Mouse (Mus musculus) neural tube, embryonic 11.5 days (tissue): ENCODE data around the gene Zfp428. TPM values are rescaled to one million over a fixed set of nuclear protein-coding genes. Genes with fewer than 3 reads are reported as not detected.
"Not testable (repeated sequence)": the region's sequence is repeated elsewhere in the genome, so short reads cannot be mapped to it uniquely, and the experiment has no call there.

ENCODE experiments used
- ATAC-seq: fragments of 200-750 bp; cut with Nextera tagmentation; 2 replicates; pipeline ENCODE4 v1.8.0; 2017; ENCODE audit warnings: moderate number of reproducible peaks, mild to moderate bottlenecking, moderate TSS enrichment, moderate library complexity; ENCODE audit not compliant: insufficient read depth, low FRiP score, low TSS enrichment
- DNase-seq: peaks from one replicate; pipeline ENCODE4 v3.0.0-alpha.2; 2015; ENCODE audit warnings: low spot score
- H3K27ac ChIP-seq: fragments of 300-500 bp; sonication (generic); 2 replicates; pipeline ENCODE4 v1.5.1; 2014; ENCODE audit warnings: low read depth, mild to moderate bottlenecking, low read length
- H3K27me3 ChIP-seq: fragments of 300-500 bp; sonication (generic); 2 replicates; pipeline ENCODE4 v1.6.1; 2014; ENCODE audit warnings: mild to moderate bottlenecking, low read length, mixed read lengths; ENCODE audit not compliant: control insufficient read depth, insufficient read depth
- H3K36me3 ChIP-seq: fragments of 300-500 bp; sonication (generic); 2 replicates; pipeline ENCODE4 v1.6.1; 2014; ENCODE audit warnings: mild to moderate bottlenecking, low read length, moderate library complexity, mixed read lengths; ENCODE audit not compliant: control insufficient read depth, insufficient read depth
- H3K4me1 ChIP-seq: fragments of 300-500 bp; sonication (generic); 2 replicates; pipeline ENCODE4 v1.6.1; 2014; ENCODE audit warnings: low read length, mixed read lengths; ENCODE audit not compliant: control insufficient read depth, insufficient read depth
- H3K4me2 ChIP-seq: fragments of 300-500 bp; sonication (generic); 2 replicates; pipeline ENCODE4 v1.6.1; 2014; ENCODE audit warnings: low read depth, mild to moderate bottlenecking, moderate library complexity
- H3K4me3 ChIP-seq: fragments of 300-500 bp; sonication (generic); 2 replicates; pipeline ENCODE4 v1.5.1; 2014; ENCODE audit warnings: low read depth, low read length
- H3K9ac ChIP-seq: fragments of 300-500 bp; sonication (generic); 2 replicates; pipeline ENCODE4 v1.6.1; 2014; ENCODE audit warnings: mild to moderate bottlenecking, low read length
- H3K9me3 ChIP-seq: fragments of 300-500 bp; sonication (generic); 2 replicates; pipeline ENCODE4 v1.6.1; 2016; ENCODE audit warnings: low read length; ENCODE audit not compliant: control insufficient read depth
- WGBS: fragments of 180-500 bp; shearing (Covaris S2); extraction: QIAGEN DNeasy Blood & Tissue Kit; methylation state at CpG from one replicate; pipeline ENCODE4 v1.1.7; 2014; 5-methylcytosine and 5-hydroxymethylcytosine counted together
- polyA plus RNA-seq: library from polyadenylated mRNA; unstranded; fragments of >200 nt; fragmentation: Nextera tagmentation; extraction: Ambion mirVana; gene quantifications from 2 replicates; pipeline ENCODE4 v1.2.1, GENCODE M21; 2014

The Zfp428 gene
- polyA plus RNA-seq, 1 experiment from 2014 or later, result 69.2 TPM

- Histone ChIP-seq H3K4me2 (peak overlapping the region; percentile 79), H3K9ac (peak overlapping the region; percentile 99), H3K4me1 (peaks cover 19% of the 10 kb centered on the region), H3K27ac (peak overlapping the region; percentile 99), H3K36me3 (peaks cover under 1% of the 10 kb centered on the region), H3K9me3 (no peaks in the 10 kb centered on the region), H3K4me3 (peak overlapping the region; percentile 60), H3K27me3 (no peaks in the 10 kb centered on the region)
- under 1% methylated on average over 12 of the region's 12 CpGs for WGBS
- DNase-seq (no peak), ATAC-seq (0 out of 2 replicates have a peak, but pooled peaks have one; percentile 0)
These were observed 349 bp upstream of the Zfp428 start for GRCm38 (mm10) chr7:24506476-24506837.

GRCm38 (mm10) chr7:24507726-24508114 lies 914 bp downstream of the Zfp428 start:
- DNase-seq (no peak), ATAC-seq (peak; percentile 35)
- H3K36me3 ChIP-seq, result peaks cover 4% of the 10 kb centered on the region
- H3K4me3 ChIP-seq, result peak overlapping the region; percentile 60
- peak overlapping the region; percentile 79 for H3K4me2 ChIP-seq
- no peaks in the 10 kb centered on the region for H3K27me3 ChIP-seq
- WGBS, result 2% methylated on average over 20 of the region's 20 CpGs
- H3K9me3 ChIP-seq, result no peaks in the 10 kb centered on the region
- H3K9ac ChIP-seq, result peak overlapping the region; percentile 99
- peak overlapping the region; percentile 99 for H3K27ac ChIP-seq
- H3K4me1 ChIP-seq, result peaks cover 19% of the 10 kb centered on the region

- no peak within 1 kb of the TSS for H3K9ac ChIP-seq
- peaks cover 6% of the 10 kb centered on the region for H3K4me1 ChIP-seq
- ATAC-seq, result no peak
- no peaks in the 10 kb centered on the region for H3K27me3 ChIP-seq
- no peak for DNase-seq
- no peak within 1 kb of the TSS for H3K27ac ChIP-seq
- WGBS, result 94% methylated on average over 7 of the region's 7 CpGs
- no peaks in the 10 kb centered on the region for H3K9me3 ChIP-seq
- no peak within 1 kb of the TSS for H3K4me2 ChIP-seq
- H3K4me3 ChIP-seq, result no peak within 1 kb of the TSS
- H3K36me3 ChIP-seq, result peaks cover 6% of the 10 kb centered on the region
These were observed 5.5 kb downstream of the Zfp428 start, which contains the start of gene AC161166.1 for GRCm38 (mm10) chr7:24512355-24512754. TSS of gene AC161166.1 (minus strand) at chr7:24512455.

GRCm38 (mm10) chr7:24516319-24516718 lies 9.5 kb downstream of the Zfp428 start:
- not testable (repeated sequence) for H3K4me3 ChIP-seq, DNase-seq
- WGBS, result 66% methylated on average over 8 of the region's 8 CpGs

GRCm38 (mm10) chr7:24517077-24517476 lies 10.3 kb downstream of the Zfp428 start:
- DNase-seq (no peak), ATAC-seq (no peak)
- 0 out of 2 replicates have a peak, but pooled peaks cover 4% of the 10 kb centered on the region for H3K36me3 ChIP-seq
- H3K27me3 ChIP-seq, result no peaks in the 10 kb centered on the region
- no peak overlapping the region for H3K4me2 ChIP-seq
- H3K4me3 ChIP-seq, result no peak overlapping the region
- no peak overlapping the region for H3K9ac ChIP-seq
- no peaks in the 10 kb centered on the region for H3K4me1 ChIP-seq
- WGBS, result 34% methylated on average over 5 of the region's 5 CpGs
- no peak overlapping the region for H3K27ac ChIP-seq
- no peaks in the 10 kb centered on the region for H3K9me3 ChIP-seq

More at GRCm38 (mm10) chr7:24516319-24516718, 9.5 kb downstream of the Zfp428 start:
- H3K36me3 ChIP-seq, H3K27me3 ChIP-seq, H3K4me2 ChIP-seq, H3K9me3 ChIP-seq, ATAC-seq, H3K4me1 ChIP-seq, H3K9ac ChIP-seq, H3K27ac ChIP-seq: not testable (repeated sequence)

- no peak overlapping the region for H3K27ac ChIP-seq
- H3K9ac ChIP-seq, result no peak overlapping the region
- DNase-seq (no peak), ATAC-seq (no peak)
- no peaks in the 10 kb centered on the region for H3K9me3 ChIP-seq
- no peak overlapping the region for H3K4me3 ChIP-seq
- no peak overlapping the region for H3K4me2 ChIP-seq
- no peaks in the 10 kb centered on the region for H3K27me3 ChIP-seq
- H3K36me3 ChIP-seq, result 0 out of 2 replicates have a peak, but pooled peaks cover 2% of the 10 kb centered on the region
- WGBS, result 60% methylated on average over 6 of the region's 6 CpGs
- H3K4me1 ChIP-seq, result no peaks in the 10 kb centered on the region
These were observed 10.8 kb downstream of the Zfp428 start for GRCm38 (mm10) chr7:24517654-24518053.

- no peak overlapping the region for H3K9ac ChIP-seq
- no peaks in the 10 kb centered on the region for H3K4me1 ChIP-seq
- H3K27me3 ChIP-seq, result no peaks in the 10 kb centered on the region
- H3K4me3 ChIP-seq, result no peak overlapping the region
- 0 out of 2 replicates have a peak, but pooled peaks cover 2% of the 10 kb centered on the region for H3K36me3 ChIP-seq
- no peak overlapping the region for H3K27ac ChIP-seq
- ATAC-seq, result no peak
- H3K9me3 ChIP-seq, result no peaks in the 10 kb centered on the region
- 53% methylated on average over 3 of the region's 3 CpGs for WGBS
- DNase-seq, result no peak
- no peak overlapping the region for H3K4me2 ChIP-seq
These were observed 12.3 kb downstream of the Zfp428 start for GRCm38 (mm10) chr7:24519130-24519529.

- ATAC-seq, H3K4me2 ChIP-seq, H3K36me3 ChIP-seq, H3K4me3 ChIP-seq, H3K27me3 ChIP-seq, H3K27ac ChIP-seq, H3K9ac ChIP-seq, DNase-seq, H3K9me3 ChIP-seq, H3K4me1 ChIP-seq: not testable (repeated sequence)
- 89% methylated on average over 9 of the region's 10 CpGs for WGBS
These were observed 13.2 kb downstream of the Zfp428 start for GRCm38 (mm10) chr7:24520054-24520453.

GRCm38 (mm10) chr7:24522805-24523204 lies 16.0 kb downstream of the Zfp428 start:
- H3K27me3 ChIP-seq, result no peaks in the 10 kb centered on the region
- no peak for DNase-seq
- H3K4me2 ChIP-seq, result no peak overlapping the region
- 55% methylated on average over 5 of the region's 5 CpGs for WGBS
- no peak for ATAC-seq
- no peaks in the 10 kb centered on the region for H3K9me3 ChIP-seq
- H3K4me3 ChIP-seq, result no peak overlapping the region
- no peaks in the 10 kb centered on the region for H3K4me1 ChIP-seq
- H3K36me3 ChIP-seq, result no peaks in the 10 kb centered on the region
- H3K27ac ChIP-seq, result no peak overlapping the region
- no peak overlapping the region for H3K9ac ChIP-seq
